Mouse (Mus musculus) midbrain, embryonic 11.5 days (tissue): Measurements from ENCODE around the gene Cyb5rl. TPM values are rescaled to one million over a fixed set of nuclear protein-coding genes. Genes with fewer than 3 reads are reported as not detected.

ENCODE experiments used
- ATAC-seq: fragments of 200-750 bp; cut with Nextera tagmentation; 2 replicates; pipeline ENCODE4 v1.8.0; 2017; ENCODE audit warnings: moderate TSS enrichment, moderate library complexity; ENCODE audit not compliant: low FRiP score
- DNase-seq: peaks from one replicate; pipeline ENCODE4 v3.0.0; 2015; ENCODE audit warnings: low spot score; ENCODE audit errors: missing footprints
- H3K27ac ChIP-seq: fragments of 300-500 bp; sonication (generic); 2 replicates; pipeline ENCODE4 v1.5.1; 2014; ENCODE audit warnings: low read depth, low read length
- H3K27me3 ChIP-seq: fragments of 300-500 bp; sonication (generic); 2 replicates; pipeline ENCODE4 v1.6.1; 2014; ENCODE audit warnings: mild to moderate bottlenecking, low read length, moderate library complexity, mixed read lengths; ENCODE audit not compliant: control insufficient read depth, insufficient read depth
- H3K36me3 ChIP-seq: fragments of 300-500 bp; sonication (generic); 2 replicates; pipeline ENCODE4 v1.6.1; 2014; ENCODE audit warnings: mild to moderate bottlenecking, low read length, moderate library complexity, mixed read lengths; ENCODE audit not compliant: control insufficient read depth, insufficient read depth
- H3K4me1 ChIP-seq: fragments of 300-500 bp; sonication (generic); 2 replicates; pipeline ENCODE4 v1.6.1; 2014; ENCODE audit warnings: low read length; ENCODE audit not compliant: control insufficient read depth, insufficient read depth
- H3K4me2 ChIP-seq: fragments of 300-500 bp; sonication (generic); 2 replicates; pipeline ENCODE4 v1.6.1; 2014; ENCODE audit warnings: mild to moderate bottlenecking, moderate library complexity
- H3K4me3 ChIP-seq: fragments of 300-500 bp; sonication (generic); 2 replicates; pipeline ENCODE4 v1.5.1; 2014; ENCODE audit warnings: low read depth, low read length
- H3K9ac ChIP-seq: fragments of 300-500 bp; sonication (generic); 2 replicates; pipeline ENCODE4 v1.6.1; 2014; ENCODE audit warnings: low read length
- H3K9me3 ChIP-seq: fragments of 300-500 bp; sonication (generic); 2 replicates; pipeline ENCODE4 v1.6.1; 2016; ENCODE audit warnings: low read length; ENCODE audit not compliant: control insufficient read depth
- WGBS: fragments of 180-500 bp; shearing (Covaris S2); extraction: QIAGEN DNeasy Blood & Tissue Kit; methylation state at CpG from one replicate; pipeline ENCODE4 v1.1.7; 2014; 5-methylcytosine and 5-hydroxymethylcytosine counted together
- polyA plus RNA-seq: library from polyadenylated mRNA; unstranded; fragments of >200 nt; fragmentation: Nextera tagmentation; extraction: Ambion mirVana; gene quantifications from 2 replicates; pipeline ENCODE4 v1.2.1, GENCODE M21; 2014

The Cyb5rl gene
- polyA plus RNA-seq, 1 experiment from 2014 or later, result 5.6 TPM

DNA sequence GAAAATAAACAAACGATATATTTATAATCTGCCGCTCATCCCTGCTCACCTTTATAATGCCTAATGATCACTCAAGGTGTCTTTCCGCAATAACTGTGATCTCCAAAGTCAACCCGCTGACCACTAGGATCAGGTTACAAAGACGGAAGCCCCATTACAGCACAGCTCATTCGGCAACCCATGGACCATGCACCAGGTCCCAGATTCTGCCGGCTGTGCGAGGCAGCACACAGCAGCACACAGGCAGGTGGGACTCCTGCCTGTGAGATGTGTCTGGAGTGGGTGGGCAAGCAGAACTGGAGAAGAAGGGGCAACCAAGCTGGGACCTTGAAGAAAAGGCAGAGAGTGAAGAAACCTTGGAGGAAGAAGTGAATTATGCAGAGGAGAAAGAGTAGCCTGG lies 47.5 kb downstream of the Cyb5rl start:
- ATAC-seq (no peak), DNase-seq (no peak)
- no peaks in the 10 kb centered on the region for H3K4me1 ChIP-seq
- 67% methylated on average over 8 of the region's 8 CpGs for WGBS
- no peak overlapping the region for H3K4me2 ChIP-seq
- H3K4me3 ChIP-seq, result no peak overlapping the region
- H3K27ac ChIP-seq, result no peak overlapping the region
- no peaks in the 10 kb centered on the region for H3K36me3 ChIP-seq
- H3K9me3 ChIP-seq, result no peaks in the 10 kb centered on the region
- no peak overlapping the region for H3K9ac ChIP-seq
- H3K27me3 ChIP-seq, result no peaks in the 10 kb centered on the region

DNA sequence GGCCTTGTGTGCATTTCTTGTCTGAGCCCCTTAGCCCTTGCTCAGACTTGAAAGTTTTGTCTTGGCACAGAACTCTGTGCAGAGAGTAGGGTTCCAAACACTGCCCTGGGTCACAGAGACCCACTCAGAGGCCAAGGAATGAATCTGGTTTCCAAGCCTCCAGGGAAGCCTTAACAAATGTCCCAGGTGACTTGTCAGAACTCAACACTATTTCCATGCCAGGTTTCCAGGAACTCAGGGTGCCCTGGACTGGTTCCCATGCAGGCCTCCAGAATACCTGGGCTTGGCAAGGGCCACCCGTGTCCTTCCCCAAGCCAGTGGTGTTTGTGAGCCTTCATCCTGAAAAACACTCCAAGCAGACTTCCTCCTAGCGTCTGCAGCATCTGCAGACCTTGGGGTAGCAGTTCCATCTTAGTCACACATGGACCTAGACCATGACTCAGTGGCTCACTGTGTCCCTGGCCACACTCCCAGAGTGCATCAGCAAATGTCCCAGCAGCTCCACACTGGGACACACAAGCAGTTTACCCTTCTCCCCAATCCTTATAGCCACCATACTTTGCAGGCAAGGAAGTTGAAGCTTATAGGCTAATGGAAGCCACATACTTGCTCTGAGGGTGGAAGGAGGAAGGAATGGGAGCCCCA lies 51.1 kb downstream of the Cyb5rl start:
- DNase-seq (no peak), ATAC-seq (no peak)
- no peak overlapping the region for H3K4me2 ChIP-seq
- no peaks in the 10 kb centered on the region; the same call in 1 of the 2 replicates for H3K4me1 ChIP-seq
- H3K9me3 ChIP-seq, result no peaks in the 10 kb centered on the region
- no peaks in the 10 kb centered on the region for H3K27me3 ChIP-seq
- WGBS, result 79% methylated on average over 2 of the region's 2 CpGs
- H3K4me3 ChIP-seq, result no peak overlapping the region
- no peak overlapping the region for H3K9ac ChIP-seq
- no peak overlapping the region for H3K27ac ChIP-seq
- H3K36me3 ChIP-seq, result no peaks in the 10 kb centered on the region

DNA sequence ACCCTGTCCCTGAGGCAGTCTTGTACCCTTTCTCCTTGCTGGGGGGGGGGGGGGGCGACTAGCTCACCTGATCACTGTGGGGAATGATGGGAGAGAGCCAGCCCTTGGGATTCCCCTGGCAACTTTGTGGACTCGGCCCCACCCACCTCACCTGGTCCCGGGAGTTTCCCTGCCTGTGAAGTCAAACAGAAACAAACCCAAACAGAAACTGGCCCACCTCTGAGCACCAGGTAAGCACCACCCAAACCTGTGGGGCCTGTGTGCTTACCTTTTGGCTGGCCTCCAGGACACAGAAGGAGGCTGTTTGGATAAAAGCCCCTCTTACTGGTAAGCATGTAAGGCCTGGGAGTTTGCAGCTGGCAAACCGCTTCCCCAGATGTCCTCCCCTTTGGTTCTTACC lies 52.3 kb downstream of the Cyb5rl start:
- Histone ChIP-seq H3K9me3 (no peaks in the 10 kb centered on the region), H3K4me1 (no peaks in the 10 kb centered on the region; the same call in 1 of the 2 replicates), H3K9ac (no peak overlapping the region), H3K27ac (no peak overlapping the region), H3K36me3 (no peaks in the 10 kb centered on the region), H3K4me3 (no peak overlapping the region), H3K4me2 (no peak overlapping the region), H3K27me3 (no peaks in the 10 kb centered on the region)
- DNase-seq (no peak), ATAC-seq (no peak)
- 73% methylated on average over 4 of the region's 4 CpGs for WGBS

DNA sequence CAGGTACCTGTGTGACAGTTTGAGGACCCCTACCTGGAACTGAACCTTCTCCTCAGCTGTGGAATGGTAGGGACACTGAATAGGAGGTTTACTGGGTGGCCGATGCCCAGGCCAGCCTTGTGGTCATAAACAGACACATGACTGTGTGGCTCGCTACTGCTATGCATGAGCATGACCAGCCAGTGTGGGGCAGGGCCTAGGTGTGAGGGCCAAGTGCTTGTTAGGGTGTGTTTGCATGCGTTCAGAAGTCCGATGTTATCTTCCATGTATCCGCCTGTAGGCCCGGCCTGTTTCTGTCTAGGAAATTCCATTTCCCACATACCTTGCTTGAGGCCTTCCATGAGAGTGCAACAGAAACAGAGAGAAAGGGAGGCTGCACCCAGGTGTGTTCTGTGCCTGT lies 53.9 kb downstream of the Cyb5rl start:
- no peaks in the 10 kb centered on the region for H3K36me3 ChIP-seq
- H3K9ac ChIP-seq, result peak overlapping the region; percentile 49
- no peak for ATAC-seq

DNA sequence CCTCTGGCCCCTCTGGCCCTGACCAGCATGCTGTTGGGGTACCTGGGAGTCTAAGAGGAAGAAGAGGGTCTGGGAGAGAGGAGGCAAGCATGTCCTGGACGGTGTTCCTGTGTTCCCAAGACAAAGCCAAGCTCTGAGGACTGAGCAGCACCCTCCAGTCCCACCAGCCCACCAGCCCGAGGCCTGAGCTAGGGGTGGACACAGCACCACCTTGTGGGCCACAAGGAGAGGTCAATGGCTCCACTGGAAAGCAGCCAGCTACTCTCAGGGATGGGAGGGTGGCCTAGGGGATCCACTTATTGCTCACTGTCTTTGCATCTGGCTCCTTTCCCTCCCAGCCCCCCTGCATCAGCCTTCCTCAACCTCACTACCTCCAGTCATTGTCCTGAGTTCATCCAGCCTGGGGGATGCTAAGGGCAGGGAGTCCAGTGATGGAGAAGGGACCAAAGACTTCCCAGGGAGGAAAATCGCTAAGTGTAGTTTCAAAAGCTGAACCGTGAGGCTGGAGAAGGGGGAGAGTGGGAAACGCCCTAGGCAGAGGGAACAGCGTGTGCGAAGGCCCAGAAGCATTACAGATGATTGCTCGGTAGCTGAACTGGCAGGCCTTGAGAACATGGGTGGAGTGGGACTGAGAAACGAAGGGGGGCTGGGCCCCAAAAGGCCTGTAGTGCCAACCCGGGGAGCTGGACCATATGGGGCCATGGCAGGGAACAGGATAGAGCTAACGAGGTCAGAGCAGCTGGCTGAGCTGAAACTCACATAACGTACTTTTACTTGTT lies 54.6 kb downstream of the Cyb5rl start:
- no peaks in the 10 kb centered on the region for H3K27me3 ChIP-seq
- H3K36me3 ChIP-seq, result no peaks in the 10 kb centered on the region
- no peak overlapping the region for H3K4me2 ChIP-seq
- peak overlapping the region; percentile 49 for H3K9ac ChIP-seq
- ATAC-seq (peak; percentile 88), DNase-seq (peak; percentile 94)
- 0 out of 2 replicates have a peak overlapping the region, but pooled peaks have one; percentile 11 for H3K27ac ChIP-seq
- no peaks in the 10 kb centered on the region for H3K9me3 ChIP-seq
- H3K4me1 ChIP-seq, result peaks cover 2% of the 10 kb centered on the region
- 56% methylated on average over 12 of the region's 12 CpGs for WGBS
- no peak overlapping the region for H3K4me3 ChIP-seq

More for the DNA sequence above, 53.9 kb downstream of the Cyb5rl start:
- H3K4me1 ChIP-seq, result no peaks in the 10 kb centered on the region; the same call in 1 of the 2 replicates
- H3K4me2 ChIP-seq, result no peak overlapping the region
- WGBS, result 90% methylated on average over 6 of the region's 6 CpGs
- no peaks in the 10 kb centered on the region for H3K9me3 ChIP-seq
- no peak for DNase-seq
- no peak overlapping the region for H3K27ac ChIP-seq
- no peak overlapping the region for H3K4me3 ChIP-seq
- no peaks in the 10 kb centered on the region for H3K27me3 ChIP-seq

DNA sequence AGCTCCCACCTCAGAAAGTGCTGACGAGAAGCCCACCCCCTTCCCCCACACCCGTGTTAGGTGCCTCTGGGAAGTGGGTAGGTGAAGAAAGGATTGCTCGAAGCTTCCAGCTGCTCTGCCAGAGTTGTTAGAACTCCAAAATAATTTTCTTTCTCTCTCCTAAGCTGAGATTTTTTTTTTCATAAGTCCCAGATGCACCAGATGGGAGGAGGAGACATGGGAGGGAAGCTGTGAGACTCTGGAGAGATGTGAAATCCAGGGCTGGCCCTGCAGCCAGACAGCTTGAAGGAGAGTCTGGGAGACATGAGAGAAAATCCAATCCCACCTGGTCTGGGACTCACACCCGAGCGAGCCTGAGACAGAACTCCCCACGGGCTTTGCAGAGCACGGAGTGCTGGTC lies 57.6 kb downstream of the Cyb5rl start:
- Histone ChIP-seq H3K36me3 (no peaks in the 10 kb centered on the region), H3K9ac (no peak overlapping the region), H3K27me3 (no peaks in the 10 kb centered on the region), H3K27ac (no peak overlapping the region), H3K4me3 (no peak overlapping the region), H3K9me3 (no peaks in the 10 kb centered on the region), H3K4me1 (peaks cover 26% of the 10 kb centered on the region), H3K4me2 (no peak overlapping the region)
- DNase-seq (no peak), ATAC-seq (no peak)
- 69% methylated on average over 7 of the region's 7 CpGs for WGBS

DNA sequence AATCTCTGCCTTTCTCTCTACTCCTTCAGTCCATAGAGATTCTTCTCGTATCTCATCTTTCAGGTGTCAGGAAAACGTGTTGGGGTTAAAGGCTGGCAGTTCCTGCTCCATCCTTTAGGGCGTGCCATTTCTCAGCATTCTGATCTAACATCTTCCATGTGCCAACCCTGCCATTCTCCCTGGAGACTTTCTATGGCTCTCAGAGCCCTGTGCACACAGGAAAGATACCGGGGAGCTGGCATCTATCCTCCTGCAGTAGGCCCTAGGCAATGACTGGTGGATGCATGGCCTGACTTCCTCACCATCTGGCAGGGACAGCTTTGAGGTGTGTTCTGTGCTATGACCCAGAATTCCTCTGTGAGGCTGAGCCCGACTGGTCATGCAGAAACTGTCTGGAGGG lies 58.3 kb downstream of the Cyb5rl start:
- WGBS, result 64% methylated on average over 5 of the region's 5 CpGs
- Histone ChIP-seq H3K9me3 (no peaks in the 10 kb centered on the region), H3K4me2 (no peak overlapping the region), H3K9ac (no peak overlapping the region), H3K4me1 (peaks cover 32% of the 10 kb centered on the region), H3K36me3 (no peaks in the 10 kb centered on the region), H3K4me3 (no peak overlapping the region), H3K27ac (no peak overlapping the region), H3K27me3 (no peaks in the 10 kb centered on the region)
- ATAC-seq (no peak), DNase-seq (no peak)

DNA sequence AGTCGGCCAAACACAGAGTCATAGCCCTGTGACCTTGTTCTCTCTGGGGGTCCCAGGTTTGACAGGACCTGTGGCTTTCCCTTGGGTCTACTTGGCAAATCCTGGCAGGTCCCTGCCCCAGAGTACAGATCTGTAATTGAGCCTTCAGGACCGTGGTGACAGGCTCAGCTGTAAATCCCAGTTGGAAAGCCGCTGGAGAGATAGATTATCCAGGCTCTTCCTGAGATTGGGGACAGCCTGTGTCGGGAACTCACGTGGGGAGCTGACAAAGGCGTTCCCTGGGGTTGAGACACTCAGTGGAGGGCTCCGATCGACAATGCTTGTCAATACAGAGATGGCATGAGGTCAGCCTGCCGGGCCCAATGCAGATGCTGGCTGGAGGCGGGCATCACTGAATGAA lies 59.6 kb downstream of the Cyb5rl start:
- H3K4me2 ChIP-seq, result no peak overlapping the region
- no peaks in the 10 kb centered on the region for H3K27me3 ChIP-seq
- H3K9me3 ChIP-seq, result no peaks in the 10 kb centered on the region
- WGBS, result 34% methylated on average over 10 of the region's 10 CpGs
- H3K4me1 ChIP-seq, result peaks cover 39% of the 10 kb centered on the region
- DNase-seq, result no peak
- no peak overlapping the region; the same call in 1 of the 2 replicates for H3K27ac ChIP-seq
- H3K9ac ChIP-seq, result no peak overlapping the region; the same call in 1 of the 2 replicates
- H3K4me3 ChIP-seq, result no peak overlapping the region
- H3K36me3 ChIP-seq, result no peaks in the 10 kb centered on the region
- ATAC-seq, result 0 out of 2 replicates have a peak, but pooled peaks have one; percentile 1

DNA sequence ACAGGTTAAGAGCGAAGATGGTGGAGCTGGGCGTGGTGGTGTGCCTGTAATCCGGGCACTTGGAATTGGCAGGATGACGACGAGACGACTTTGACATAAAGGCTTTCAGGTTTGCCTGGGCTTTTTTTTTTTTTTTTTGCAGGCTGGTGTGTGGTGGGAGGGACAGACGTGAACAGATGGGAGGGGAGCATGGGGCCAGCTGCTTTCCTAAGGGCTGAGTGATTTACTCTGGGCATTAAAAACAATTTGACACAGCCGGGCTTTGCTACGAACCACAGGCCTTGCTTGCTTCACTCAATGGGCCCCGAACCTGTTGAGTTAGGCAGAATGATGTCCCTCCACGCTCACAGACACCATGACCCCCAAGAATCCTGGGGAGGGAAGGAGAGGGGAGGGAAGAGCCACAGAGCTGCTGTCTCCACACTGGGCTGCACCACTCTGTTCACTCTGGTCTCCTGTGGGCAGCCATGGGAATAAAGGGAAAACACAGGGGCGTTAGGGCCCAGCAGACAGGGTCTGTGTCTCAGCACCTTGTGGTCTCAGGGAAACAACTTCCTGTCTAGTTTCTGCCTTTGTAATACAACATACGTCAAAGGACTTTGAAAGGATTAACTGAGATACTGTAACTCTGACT lies 60.2 kb downstream of the Cyb5rl start:
- peaks cover 39% of the 10 kb centered on the region for H3K4me1 ChIP-seq
- H3K4me3 ChIP-seq, result no peak overlapping the region
- no peak overlapping the region for H3K4me2 ChIP-seq
- peak overlapping the region; percentile 68 for H3K27ac ChIP-seq
- H3K36me3 ChIP-seq, result no peaks in the 10 kb centered on the region
- H3K9ac ChIP-seq, result no peak overlapping the region; the same call in 1 of the 2 replicates
- ATAC-seq (peak; percentile 47; the same call in 1 of the 2 replicates), DNase-seq (no peak)
- no peaks in the 10 kb centered on the region for H3K27me3 ChIP-seq
- H3K9me3 ChIP-seq, result no peaks in the 10 kb centered on the region
- WGBS, result 48% methylated on average over 13 of the region's 13 CpGs
